Mouse (Mus musculus): Measurements from ENCODE around the gene Rai14. TPM values are rescaled to one million over a fixed set of nuclear protein-coding genes. Genes with fewer than 3 reads are reported as not detected.

Rai14 gene
- polyA plus RNA-seq, 1 experiment from 2014 or later: 14.0 TPM

DNA sequence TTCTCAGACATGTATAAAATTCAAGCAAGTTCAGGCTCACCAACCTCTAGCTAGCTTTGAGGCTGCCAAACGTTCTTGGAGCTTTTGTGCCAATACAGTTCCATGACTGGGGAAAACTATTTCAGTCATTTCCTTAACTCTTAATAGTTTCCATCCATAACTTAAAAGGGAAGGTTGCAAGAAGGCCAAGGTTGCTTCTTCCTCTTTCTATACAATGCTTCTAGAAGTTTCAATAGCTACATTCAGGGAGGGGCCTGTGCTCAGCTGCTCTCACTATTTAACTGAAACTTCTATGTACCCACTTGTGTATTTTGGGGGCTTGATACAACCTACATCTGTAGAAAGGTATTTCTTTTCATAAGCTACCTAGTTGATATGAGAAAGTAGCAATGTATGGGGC, 24.9 kb upstream of the Rai14 start:
- Histone ChIP-seq H3K4me3 (no peak overlapping the region), H3K4me1 (no peaks in the 10 kb centered on the region), H3K36me3 (replicated peaks) (no peaks in the 10 kb centered on the region), H3K9ac (no peak overlapping the region), H3K27ac (no peak overlapping the region), H3K9me3 (no peaks in the 10 kb centered on the region), H3K27me3 (replicated peaks) (no peaks in the 10 kb centered on the region), H3K4me2 (no peak overlapping the region)
- WGBS: 78% methylated on average over 1 of the region's 1 CpGs
- ATAC-seq (replicated peaks): no peak

DNA sequence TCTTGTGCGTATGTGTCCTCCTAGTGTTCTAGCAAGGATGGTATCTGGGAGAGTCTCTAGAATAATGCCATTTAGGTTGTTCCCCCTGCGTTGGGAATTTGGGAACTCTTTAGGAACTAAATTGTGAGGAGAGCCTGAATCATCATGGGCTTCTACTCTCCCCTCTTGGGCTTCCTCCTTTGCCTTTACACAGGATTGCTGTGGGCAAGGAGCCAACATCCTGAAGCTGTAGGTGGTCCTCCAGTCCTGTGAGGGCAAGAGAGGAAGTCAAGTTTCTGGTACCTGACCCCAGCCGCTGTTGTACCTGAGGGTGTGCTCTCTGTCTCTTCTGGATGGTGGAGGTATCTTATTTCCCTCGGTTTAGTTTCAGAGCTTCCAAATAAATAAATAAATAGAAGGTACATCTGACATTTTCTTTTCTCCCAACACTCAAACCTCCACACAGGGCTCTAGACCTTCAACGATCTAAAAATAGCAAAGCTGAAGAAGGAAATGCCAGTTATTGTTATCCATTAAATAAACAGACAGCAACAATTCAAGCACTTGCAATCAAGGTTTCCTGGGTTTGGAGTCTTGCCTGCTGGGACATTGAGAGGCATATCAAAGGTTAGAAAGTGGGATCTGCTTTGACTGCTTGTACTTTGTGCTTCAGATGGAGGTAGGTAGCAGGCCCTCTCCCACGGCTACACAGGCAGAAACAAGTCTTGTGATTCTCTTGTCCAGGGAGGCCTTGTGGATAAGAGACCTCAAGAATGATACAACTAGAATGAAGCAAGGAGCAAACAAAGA, 24.1 kb upstream of the Rai14 start:
- Histone ChIP-seq H3K4me1 (no peaks in the 10 kb centered on the region), H3K9ac (no peak overlapping the region), H3K27ac (no peak overlapping the region), H3K9me3 (no peaks in the 10 kb centered on the region), H3K36me3 (replicated peaks) (no peaks in the 10 kb centered on the region), H3K4me2 (no peak overlapping the region), H3K27me3 (replicated peaks) (no peaks in the 10 kb centered on the region), H3K4me3 (no peak overlapping the region)
- ATAC-seq (replicated peaks): no peak
- 84% methylated on average over 6 of the region's 6 CpGs for WGBS

DNA sequence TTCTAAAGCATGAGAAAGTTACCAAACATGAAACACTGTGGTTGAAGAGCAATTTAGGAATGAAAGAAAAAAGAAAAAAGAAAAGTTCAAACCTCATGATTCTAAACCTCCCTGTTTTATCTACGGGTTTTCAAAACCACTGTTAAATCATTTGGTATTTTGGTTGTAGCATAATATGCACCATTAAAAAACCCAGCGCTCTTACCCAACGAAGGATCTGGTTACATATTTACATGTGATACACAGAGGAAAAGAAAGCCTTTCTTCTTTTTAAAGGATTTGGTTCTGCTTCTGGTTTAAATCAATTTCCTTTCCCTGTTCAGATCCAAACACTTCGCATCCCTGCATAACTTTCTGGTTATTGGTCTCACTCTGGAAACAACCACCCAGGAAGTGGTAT, 21.5 kb upstream of the Rai14 start:
- ATAC-seq (replicated peaks): no peak
- Histone ChIP-seq H3K27ac (no peak overlapping the region), H3K9me3 (no peaks in the 10 kb centered on the region), H3K9ac (no peak overlapping the region), H3K36me3 (replicated peaks) (no peaks in the 10 kb centered on the region), H3K4me2 (no peak overlapping the region), H3K27me3 (replicated peaks) (no peaks in the 10 kb centered on the region), H3K4me3 (no peak overlapping the region), H3K4me1 (no peaks in the 10 kb centered on the region)
- WGBS: 83% methylated on average over 4 of the region's 4 CpGs

- H3K27me3 ChIP-seq (replicated peaks): no peaks in the 10 kb centered on the region
- H3K4me1 ChIP-seq: no peaks in the 10 kb centered on the region
- H3K4me2 ChIP-seq: no peak overlapping the region
- ATAC-seq (replicated peaks): no peak
- no peak overlapping the region for H3K27ac ChIP-seq
- H3K9ac ChIP-seq: no peak overlapping the region
- H3K36me3 ChIP-seq (replicated peaks): no peaks in the 10 kb centered on the region
- 90% methylated on average over 8 of the region's 8 CpGs for WGBS
- no peak overlapping the region for H3K4me3 ChIP-seq
- H3K9me3 ChIP-seq: no peaks in the 10 kb centered on the region
These were observed 20.8 kb upstream of the Rai14 start for GRCm38 (mm10) chr15:10735216-10735615.

- H3K4me3 ChIP-seq: no peak overlapping the region
- H3K4me2 ChIP-seq: no peak overlapping the region
- ATAC-seq (replicated peaks): no peak
- no peaks in the 10 kb centered on the region for H3K27me3 ChIP-seq (replicated peaks)
- no peaks in the 10 kb centered on the region for H3K36me3 ChIP-seq (replicated peaks)
- no peak overlapping the region for H3K9ac ChIP-seq
- H3K27ac ChIP-seq: no peak overlapping the region
- H3K4me1 ChIP-seq: no peaks in the 10 kb centered on the region
- 92% methylated on average over 3 of the region's 3 CpGs for WGBS
- no peaks in the 10 kb centered on the region for H3K9me3 ChIP-seq
These were observed 17.0 kb upstream of the Rai14 start for GRCm38 (mm10) chr15:10731398-10731797.

GRCm38 (mm10) chr15:10726272-10726671, 11.8 kb upstream of the Rai14 start:
- Histone ChIP-seq H3K27me3 (replicated peaks) (no peaks in the 10 kb centered on the region), H3K4me2 (no peak overlapping the region), H3K9ac (no peak overlapping the region), H3K27ac (no peak overlapping the region), H3K4me3 (no peak overlapping the region), H3K36me3 (replicated peaks) (no peaks in the 10 kb centered on the region), H3K4me1 (peaks cover 4% of the 10 kb centered on the region; the same call in 1 of the 2 replicates), H3K9me3 (no peaks in the 10 kb centered on the region)
- no peak for ATAC-seq (replicated peaks)
- whole genome bisulfite sequencing: 85% methylated on average over 3 of the region's 3 CpGs

GRCm38 (mm10) chr15:10724857-10725256, 10.4 kb upstream of the Rai14 start:
- no peak overlapping the region for H3K4me2 ChIP-seq
- no peaks in the 10 kb centered on the region for H3K36me3 ChIP-seq (replicated peaks)
- H3K9me3 ChIP-seq: no peaks in the 10 kb centered on the region
- 87% methylated on average over 3 of the region's 3 CpGs for WGBS
- no peak for ATAC-seq (replicated peaks)
- peaks cover 4% of the 10 kb centered on the region; the same call in 1 of the 2 replicates for H3K4me1 ChIP-seq
- H3K9ac ChIP-seq: no peak overlapping the region
- no peak overlapping the region for H3K4me3 ChIP-seq
- no peaks in the 10 kb centered on the region for H3K27me3 ChIP-seq (replicated peaks)
- H3K27ac ChIP-seq: no peak overlapping the region

DNA sequence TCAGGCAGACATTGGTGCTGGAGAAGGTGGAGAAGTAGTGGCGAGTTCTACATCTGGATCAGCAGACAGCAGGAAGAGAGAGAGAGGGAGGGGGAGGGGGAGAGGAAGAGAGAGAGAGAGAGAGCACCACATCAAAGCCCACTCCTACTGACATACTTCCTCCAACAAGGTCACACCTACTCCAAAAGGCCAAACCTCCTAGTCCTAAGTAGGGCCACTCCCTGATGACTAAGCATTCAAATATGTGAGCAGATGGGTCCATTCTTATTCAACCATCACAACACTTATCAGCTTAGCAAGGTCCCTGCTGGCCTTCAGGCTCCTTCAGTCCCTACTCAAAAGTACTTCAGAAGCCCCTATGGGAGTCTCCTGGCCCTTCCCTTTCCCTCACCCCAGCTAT, 9.1 kb upstream of the Rai14 start:
- Histone ChIP-seq H3K27me3 (replicated peaks) (no peaks in the 10 kb centered on the region), H3K4me3 (no peak overlapping the region), H3K9me3 (no peaks in the 10 kb centered on the region), H3K4me2 (no peak overlapping the region), H3K4me1 (peaks cover 4% of the 10 kb centered on the region; the same call in 1 of the 2 replicates), H3K36me3 (replicated peaks) (no peaks in the 10 kb centered on the region), H3K9ac (no peak overlapping the region), H3K27ac (no peak overlapping the region)
- 63% methylated on average over 1 of the region's 1 CpGs for WGBS
- ATAC-seq (replicated peaks): no peak

GRCm38 (mm10) chr15:10722629-10723339, 8.4 kb upstream of the Rai14 start:
- Histone ChIP-seq H3K27me3 (replicated peaks) (no peaks in the 10 kb centered on the region), H3K4me3 (no peak overlapping the region), H3K9ac (no peak overlapping the region), H3K27ac (no peak overlapping the region), H3K9me3 (no peaks in the 10 kb centered on the region), H3K36me3 (replicated peaks) (no peaks in the 10 kb centered on the region), H3K4me2 (no peak overlapping the region), H3K4me1 (peaks cover 4% of the 10 kb centered on the region; the same call in 1 of the 2 replicates)
- ATAC-seq (replicated peaks): no peak; the same call in 1 of the 2 replicates
- 26% methylated on average over 12 of the region's 12 CpGs for WGBS

DNA sequence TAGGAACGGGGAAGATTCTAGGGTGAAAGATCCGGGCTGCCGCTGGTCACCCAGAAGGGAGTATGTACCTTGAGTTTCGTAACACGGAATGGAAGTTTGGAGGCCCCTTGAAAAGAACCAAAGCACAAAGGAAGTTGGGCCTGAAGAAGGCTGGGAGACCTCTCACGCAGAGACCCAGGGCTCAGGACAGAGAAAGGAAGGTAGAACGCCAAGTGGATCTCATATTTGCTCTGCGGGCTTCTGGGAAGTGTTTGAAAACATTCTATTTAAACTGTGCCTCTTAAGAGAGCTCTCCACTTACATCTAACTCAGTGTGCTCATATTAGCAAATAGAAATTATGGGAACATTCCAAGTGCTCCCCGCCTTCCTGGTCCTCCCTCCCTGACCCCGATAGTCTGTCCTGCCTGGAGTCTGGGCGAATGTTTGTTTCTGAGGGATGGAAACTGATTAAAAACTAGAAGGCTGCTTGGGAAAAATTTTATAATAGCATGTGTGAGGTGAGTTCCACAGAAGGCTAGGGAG, 6.9 kb upstream of the Rai14 start:
- ATAC-seq (replicated peaks): no peak
- no peak overlapping the region for H3K27ac ChIP-seq
- no peak overlapping the region for H3K4me3 ChIP-seq
- peaks cover 4% of the 10 kb centered on the region; the same call in 1 of the 2 replicates for H3K4me1 ChIP-seq
- H3K9ac ChIP-seq: no peak overlapping the region
- WGBS: 90% methylated on average over 11 of the region's 11 CpGs
- no peaks in the 10 kb centered on the region for H3K36me3 ChIP-seq (replicated peaks)
- no peak overlapping the region for H3K4me2 ChIP-seq
- no peaks in the 10 kb centered on the region for H3K27me3 ChIP-seq (replicated peaks)
- H3K9me3 ChIP-seq: no peaks in the 10 kb centered on the region

GRCm38 (mm10) chr15:10720671-10721070, 6.2 kb upstream of the Rai14 start:
- ATAC-seq (replicated peaks): no peak

GRCm38 (mm10) chr15:10720188-10720587, 5.8 kb upstream of the Rai14 start:
- H3K4me3 ChIP-seq: no peak overlapping the region
- no peaks in the 10 kb centered on the region for H3K27me3 ChIP-seq (replicated peaks)
- no peak for ATAC-seq (replicated peaks)
- no peak overlapping the region for H3K27ac ChIP-seq
- whole genome bisulfite sequencing: 90% methylated on average over 11 of the region's 11 CpGs
- H3K4me1 ChIP-seq: peaks cover 7% of the 10 kb centered on the region
- H3K36me3 ChIP-seq (replicated peaks): no peaks in the 10 kb centered on the region
- no peak overlapping the region for H3K9ac ChIP-seq
- no peak overlapping the region for H3K4me2 ChIP-seq
- no peaks in the 10 kb centered on the region for H3K9me3 ChIP-seq

More at GRCm38 (mm10) chr15:10720671-10721070, 6.2 kb upstream of the Rai14 start:
- no peaks in the 10 kb centered on the region for H3K36me3 ChIP-seq (replicated peaks)
- no peaks in the 10 kb centered on the region for H3K9me3 ChIP-seq
- no peaks in the 10 kb centered on the region for H3K27me3 ChIP-seq (replicated peaks)
- H3K4me3 ChIP-seq: no peak overlapping the region
- no peak overlapping the region for H3K4me2 ChIP-seq
- H3K27ac ChIP-seq: no peak overlapping the region
- H3K4me1 ChIP-seq: peaks cover 4% of the 10 kb centered on the region; the same call in 1 of the 2 replicates
- no peak overlapping the region for H3K9ac ChIP-seq
- 79% methylated on average over 8 of the region's 8 CpGs for WGBS

Measured in midbrain, embryonic 15.5 days (tissue).